Mouse (Mus musculus) cerebellum, adult 2 months (tissue): Measurements from ENCODE around the gene Isg20l2.
A peak's percentile ranks its signal among the peaks of the same experiment; 100 is the strongest.

ENCODE experiments used
- CTCF ChIP-seq: fragments of 200-500 bp; IDR thresholded peaks from 2 replicates; pipeline ENCODE4 v1.5.1; 2011; ENCODE audit warnings: low read depth, mild to moderate bottlenecking, control low read depth, low read length, moderate library complexity, borderline replicate concordance; ENCODE audit not compliant: insufficient read depth
- POLR2A ChIP-seq: fragments of 200-500 bp; IDR thresholded peaks from 2 replicates; pipeline ENCODE4 v1.6.1; 2011; ENCODE audit warnings: low read length, control low read depth, borderline replicate concordance; ENCODE audit not compliant: insufficient read depth

- TF ChIP-seq POLR2A, result peak; percentile 15; the same call in 1 of the 2 replicates
- no peak for TF ChIP-seq CTCF
Measured at GRCm38 (mm10) chr3:87906601-87906980, 23.5 kb upstream of the Isg20l2 start.
